Comparison of ENCODE assay signal across 21 mouse cellular contexts in the genomic region with DNA sequence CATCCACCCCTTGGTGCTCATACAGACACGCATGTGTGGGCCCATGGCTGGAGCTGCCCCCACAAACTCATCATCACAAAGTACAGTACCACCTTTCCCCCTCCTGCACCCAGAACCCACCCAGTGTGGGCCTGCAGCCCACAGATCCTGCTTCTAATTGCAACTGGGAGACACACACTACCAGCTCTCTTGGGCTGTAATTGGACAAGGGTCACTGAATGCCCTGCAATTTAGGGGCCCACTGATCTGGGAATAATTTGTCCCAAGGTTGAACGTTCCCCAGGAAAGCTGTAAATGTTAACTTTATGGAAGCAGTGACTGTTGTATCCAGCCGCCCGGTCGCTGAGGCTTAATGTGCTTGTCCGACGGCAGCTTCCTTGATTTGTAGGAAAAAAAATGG. TPM values are rescaled to one million over a fixed set of nuclear protein-coding genes. Genes with fewer than 3 reads are reported as not detected.
DNase-seq lines count a peak whose midpoint lies in the region; ATAC-seq lines count a peak whose summit lies in the region.
"Had no signal": no experiment of that assay in that cellular context is flagged by ENCODE, and none has a peak within 500 bp of the region (broad histone marks: within the 10 kb centered on the region; RNA-seq: fewer than 3 reads in every experiment).

No protein-coding gene starts in this region.

- H3K4me1 ChIP-seq in kidney, embryonic 16.5 days (ENCODE audit: insufficient read depth, low read length) = peaks cover 4% of the 10 kb centered on the region; the same call in 1 of the 2 replicates
- peaks cover 74% of the 10 kb centered on the region for H3K4me1 ChIP-seq in limb, embryonic 10.5 days

- no peak overlapping the region for H3K4me3 ChIP-seq in kidney, embryonic 16.5 days (ENCODE audit: low read length)
- no peak overlapping the region for H3K4me3 ChIP-seq in limb, embryonic 10.5 days
- H3K4me3 ChIP-seq: embryonic facial prominence, embryonic 13.5 days; heart, embryonic 10.5 days had no signal

- H3K4me2 ChIP-seq in kidney, embryonic 16.5 days (replicated peaks; ENCODE audit: low read depth, low read length) = no peak overlapping the region
- H3K4me2 ChIP-seq: embryonic facial prominence, embryonic 13.5 days; hindbrain, embryonic 14.5 days had no signal

- H3K36me3 ChIP-seq in kidney, embryonic 16.5 days (ENCODE audit: insufficient read depth, low read length) = peaks cover 6% of the 10 kb centered on the region
- peaks cover 23% of the 10 kb centered on the region for H3K36me3 ChIP-seq in limb, embryonic 10.5 days

- 36% methylated on average over 7 of the region's 7 CpGs for WGBS in kidney, embryonic 16.5 days
- 44% methylated on average over 7 of the region's 7 CpGs for WGBS in limb, embryonic 10.5 days

- 0 out of 2 replicates have a peak, but pooled peaks have one; percentile 65 for ATAC-seq in kidney, embryonic 16.5 days (ENCODE audit: low FRiP score, low TSS enrichment)
- ATAC-seq: activated CD4-positive, CD25-positive, alpha-beta regulatory T cell, adult 4 months; forebrain, embryonic 14.5 days; Patski had no signal

- no peak overlapping the region for H3K9ac ChIP-seq in kidney, embryonic 16.5 days (replicated peaks; ENCODE audit: low read length)
- H3K9ac ChIP-seq: embryonic facial prominence, embryonic 13.5 days; hindbrain, embryonic 14.5 days had no signal

- H3K27ac ChIP-seq in kidney, embryonic 16.5 days (ENCODE audit: low read length) = no peak overlapping the region
- peak overlapping the region; percentile 4 for H3K27ac ChIP-seq in limb, embryonic 10.5 days
- H3K27ac ChIP-seq: embryonic facial prominence, embryonic 13.5 days; heart, embryonic 10.5 days; hindbrain, embryonic 14.5 days had no signal

- no peaks in the 10 kb centered on the region for H3K9me3 ChIP-seq in kidney, embryonic 16.5 days (ENCODE audit: low read length)
- no peaks in the 10 kb centered on the region for H3K9me3 ChIP-seq in limb, embryonic 10.5 days (replicated peaks)
- H3K9me3 ChIP-seq: embryonic facial prominence, embryonic 13.5 days; heart, embryonic 10.5 days had no signal

- DNase-seq in kidney, adult 11 months = no peak
- DNase-seq in forelimb bud, embryonic 11.5 days (ENCODE audit: low read depth, low spot score) = peak; percentile 31
- no peak for DNase-seq in limb, embryonic 10.5 days (ENCODE audit: low spot score)
- no peak for DNase-seq in ovary, adult 18-20 months (ENCODE audit: low spot score)
- DNase-seq in cerebellum, adult 18-20 months = no peak
- DNase-seq: adrenal gland, postnatal 25 days; cerebellum, adult 8-10 months; cerebellum, postnatal 14 days; embryo, embryonic 11 days; gastrocnemius, postnatal 10 days; heart, adult 18-20 months; heart, postnatal 10 days; heart, postnatal 4 days had no signal

- no peaks in the 10 kb centered on the region for H3K27me3 ChIP-seq in kidney, embryonic 16.5 days (ENCODE audit: insufficient read depth, low read length)
- H3K27me3 ChIP-seq in limb, embryonic 10.5 days (ENCODE audit: low read depth, poor library complexity, severe bottlenecking) = peaks cover 12% of the 10 kb centered on the region; the same call in 1 of the 2 replicates
- H3K27me3 ChIP-seq: CH12.LX; embryonic facial prominence, embryonic 13.5 days; Patski had no signal

RNA-seq across cellular contexts. Expression of a gene that starts 59.1 kb away (rescaled TPM):
- polyA plus RNA-seq in kidney, embryonic 16.5 days (2015; fragmentation: Nextera tagmentation; extraction: Ambion mirVana) = 32.7 and 35.4 TPM in 2 replicates
- polyA plus RNA-seq in limb, embryonic 10.5 days (2016; fragmentation: Nextera tagmentation; extraction: Ambion mirVana) = 28.9 and 29.0 TPM in 2 replicates
